ENCODE assay signal across 7 mouse cellular contexts in genomic region chr7:35118841-35119413, GRCm38 (mm10). TPM values are rescaled to one million over a fixed set of nuclear protein-coding genes. Genes with fewer than 3 reads are reported as not detected.
A peak's percentile ranks its signal among the peaks of the same experiment; 100 is the strongest.
DNase-seq lines count a peak whose midpoint lies in the region; ATAC-seq and TF ChIP-seq lines count a peak whose summit lies in the region.

Gene Cebpa, plus strand, starts transcription at chr7:35119293.

- peak; percentile 97 for DNase-seq in adrenal gland, postnatal 36 days
- peak; percentile 95 to 97 for DNase-seq in heart, adult 9 months (ENCODE audit: low spot score in 2 of 2)
- peak; percentile 96 for DNase-seq in limb, embryonic 14.5 days (ENCODE audit: low spot score)
- peak; percentile 34 to 68 for DNase-seq in spleen, adult 2 months (ENCODE audit: low read depth in 1 of 2, low spot score in 2 of 2)

- peaks cover 49% of the 10 kb centered on the region for H3K4me1 ChIP-seq in embryonic facial prominence, embryonic 13.5 days
- H3K4me1 ChIP-seq in kidney, embryonic 14.5 days (ENCODE audit: control insufficient read depth, insufficient read depth, low read length), result peaks cover 16% of the 10 kb centered on the region; the same call in 1 of the 2 replicates
- peaks cover 7% of the 10 kb centered on the region for H3K4me1 ChIP-seq in limb, embryonic 14.5 days (ENCODE audit: control insufficient read depth, insufficient read depth, low read length)
- peaks cover 29% of the 10 kb centered on the region for H3K4me1 ChIP-seq in midbrain, embryonic 16.5 days (ENCODE audit: control insufficient read depth, insufficient read depth, low read length)
- peaks cover 4% of the 10 kb centered on the region; the same call in 1 of the 2 replicates for H3K4me1 ChIP-seq in spleen, adult 2 months (ENCODE audit: control insufficient read depth, insufficient read depth, insufficient read length)

- H3K4me3 ChIP-seq in embryonic facial prominence, embryonic 13.5 days, result peak within 1 kb of the TSS; percentile 61
- H3K4me3 ChIP-seq in kidney, embryonic 14.5 days (ENCODE audit: low read length), result peak within 1 kb of the TSS; percentile 57
- peak within 1 kb of the TSS; percentile 58 for H3K4me3 ChIP-seq in limb, embryonic 14.5 days (replicated peaks; ENCODE audit: low read length)
- peak within 1 kb of the TSS; percentile 56 for H3K4me3 ChIP-seq in midbrain, embryonic 16.5 days (ENCODE audit: low read depth, low read length)
- H3K4me3 ChIP-seq in spleen, adult 2 months (ENCODE audit: extremely low read depth, insufficient read depth, insufficient read length), result peak within 1 kb of the TSS; percentile 51

- peak within 1 kb of the TSS; percentile 78 for H3K9ac ChIP-seq in embryonic facial prominence, embryonic 13.5 days
- H3K9ac ChIP-seq in kidney, embryonic 14.5 days (ENCODE audit: low read depth, low read length), result peak within 1 kb of the TSS; percentile 63
- peak within 1 kb of the TSS; percentile 61 for H3K9ac ChIP-seq in limb, embryonic 14.5 days (ENCODE audit: low read depth, low read length, severe bottlenecking)
- H3K9ac ChIP-seq in midbrain, embryonic 16.5 days (ENCODE audit: low read depth, low read length), result peak within 1 kb of the TSS; percentile 57

- no peaks in the 10 kb centered on the region for H3K9me3 ChIP-seq in embryonic facial prominence, embryonic 13.5 days
- no peaks in the 10 kb centered on the region for H3K9me3 ChIP-seq in kidney, embryonic 14.5 days (ENCODE audit: control insufficient read depth, low read length)
- H3K9me3 ChIP-seq in limb, embryonic 14.5 days (ENCODE audit: control insufficient read depth, low read length), result no peaks in the 10 kb centered on the region
- H3K9me3 ChIP-seq in midbrain, embryonic 16.5 days (replicated peaks; ENCODE audit: control insufficient read depth, low read length, poor library complexity, severe bottlenecking), result no peaks in the 10 kb centered on the region

- H3K36me3 ChIP-seq in embryonic facial prominence, embryonic 13.5 days, result no peaks in the 10 kb centered on the region
- no peaks in the 10 kb centered on the region for H3K36me3 ChIP-seq in kidney, embryonic 14.5 days (ENCODE audit: control insufficient read depth, insufficient read depth, low read length)
- no peaks in the 10 kb centered on the region for H3K36me3 ChIP-seq in limb, embryonic 14.5 days (ENCODE audit: control insufficient read depth, insufficient read depth, low read length)
- H3K36me3 ChIP-seq in midbrain, embryonic 16.5 days (ENCODE audit: control insufficient read depth, insufficient read depth, low read length), result no peaks in the 10 kb centered on the region
- H3K36me3 ChIP-seq in spleen, adult 2 months (ENCODE audit: control insufficient read depth, insufficient read depth, low read length), result no peaks in the 10 kb centered on the region

- peak within 1 kb of the TSS; percentile 87 for H3K27ac ChIP-seq in embryonic facial prominence, embryonic 13.5 days
- peak within 1 kb of the TSS; percentile 65; the same call in 1 of the 2 replicates for H3K27ac ChIP-seq in kidney, embryonic 14.5 days (ENCODE audit: low read depth, low read length)
- peak within 1 kb of the TSS; percentile 59 for H3K27ac ChIP-seq in limb, embryonic 14.5 days (replicated peaks; ENCODE audit: low read depth, low read length)
- no peak within 1 kb of the TSS for H3K27ac ChIP-seq in midbrain, embryonic 16.5 days (ENCODE audit: low read length)
- H3K27ac ChIP-seq in spleen, adult 2 months (ENCODE audit: insufficient read depth, low read length), result peak within 1 kb of the TSS; percentile 57

- under 1% methylated on average over 50 of the region's 50 CpGs for WGBS in embryonic facial prominence, embryonic 13.5 days
- under 1% methylated on average over 50 of the region's 50 CpGs for WGBS in kidney, embryonic 14.5 days
- under 1% methylated on average over 34 of the region's 50 CpGs for WGBS in limb, embryonic 14.5 days
- WGBS in midbrain, embryonic 16.5 days, result 0% methylated on average over 50 of the region's 50 CpGs
- under 1% methylated on average over 49 of the region's 50 CpGs for WGBS in spleen, adult 2 months

- peaks cover 74% of the 10 kb centered on the region for H3K27me3 ChIP-seq in embryonic facial prominence, embryonic 13.5 days
- peaks cover 63% of the 10 kb centered on the region for H3K27me3 ChIP-seq in kidney, embryonic 14.5 days (ENCODE audit: control insufficient read depth, insufficient read depth, low read length)
- peaks cover 49% of the 10 kb centered on the region for H3K27me3 ChIP-seq in limb, embryonic 14.5 days (ENCODE audit: control insufficient read depth, insufficient read depth, low read length)
- H3K27me3 ChIP-seq in midbrain, embryonic 16.5 days (ENCODE audit: control insufficient read depth, insufficient read depth, low read depth, low read length), result peaks cover 62% of the 10 kb centered on the region
- H3K27me3 ChIP-seq in spleen, adult 2 months (ENCODE audit: control insufficient read depth, insufficient read depth, low read length), result peaks cover 25% of the 10 kb centered on the region

- peak; percentile 88; the same call in 1 of the 2 replicates for TF ChIP-seq POLR2A in limb, embryonic 14.5 days (IDR thresholded peaks at IDR 0.05; ENCODE audit: borderline replicate concordance, extremely low read depth, insufficient read depth, insufficient read length)
- peak; percentile 50; the same call in 1 of the 2 replicates for TF ChIP-seq POLR2A in spleen, adult 2 months (IDR thresholded peaks at IDR 0.05; ENCODE audit: low read depth, low read length)

- peak; percentile 65 for TF ChIP-seq CTCF in spleen, adult 2 months (IDR thresholded peaks at IDR 0.05; ENCODE audit: extremely low read depth, insufficient read depth, insufficient read length, insufficient replicate concordance)

- peak within 1 kb of the TSS; percentile 96 for H3K4me2 ChIP-seq in embryonic facial prominence, embryonic 13.5 days
- peak within 1 kb of the TSS; percentile 98 for H3K4me2 ChIP-seq in kidney, embryonic 14.5 days (replicated peaks; ENCODE audit: low read depth, low read length)
- peak within 1 kb of the TSS; percentile 86 for H3K4me2 ChIP-seq in limb, embryonic 14.5 days (replicated peaks; ENCODE audit: low read depth, low read length, severe bottlenecking)
- H3K4me2 ChIP-seq in midbrain, embryonic 16.5 days (ENCODE audit: low read length), result peak within 1 kb of the TSS; percentile 96

- peak; percentile 86 for ATAC-seq in embryonic facial prominence, embryonic 13.5 days (ENCODE audit: insufficient number of reproducible peaks, insufficient read depth, low FRiP score, low TSS enrichment, low read depth)
- peak; percentile 91 for ATAC-seq in kidney, embryonic 14.5 days (ENCODE audit: low FRiP score, low TSS enrichment)
- ATAC-seq in limb, embryonic 14.5 days (ENCODE audit: low FRiP score, low read depth), result peak; percentile 93
- peak; percentile 94 for ATAC-seq in midbrain, embryonic 16.5 days

RNA-seq across cellular contexts. Expression of gene Cebpa, which starts in this region (rescaled TPM):
- 100 to 1,000 TPM; 124 to 150 TPM for total RNA-seq in adrenal gland, postnatal 36 days (2021)
- polyA plus RNA-seq in embryonic facial prominence, embryonic 13.5 days (2015; fragmentation: Nextera tagmentation; extraction: Ambion mirVana), result 5.3 and 5.5 TPM in 2 replicates
- 0.92 and 1.5 TPM in 2 replicates for polyA plus RNA-seq in kidney, embryonic 14.5 days (2014; fragmentation: Nextera tagmentation; extraction: Ambion mirVana)
- 23.6 and 25.4 TPM in 2 replicates for polyA plus RNA-seq in limb, embryonic 14.5 days (2012; rRNA removed)
- 13.0 and 14.6 TPM in 2 replicates for polyA plus RNA-seq in limb, embryonic 14.5 days (2014; fragmentation: Nextera tagmentation; extraction: Ambion mirVana)
- polyA plus RNA-seq in midbrain, embryonic 16.5 days (2015; fragmentation: Nextera tagmentation; extraction: Ambion mirVana), result 0.33 and 0.51 TPM in 2 replicates
- 20.6 and 34.3 TPM in 2 replicates for polyA plus RNA-seq in spleen, adult 2 months (2012; rRNA removed)

Comparison
In these comparisons a context has a peak if more than half of its experiments do, and no peak if none do; other contexts are left out.
1. Peak in ATAC-seq, H3K4me3 ChIP-seq, H3K9ac ChIP-seq and H3K4me2 ChIP-seq in midbrain, embryonic 16.5 days; RNA of the gene not detected or under 1 TPM.